Mouse (Mus musculus) T-helper 17 cell (primary cell): ENCODE data around the gene Cln6.

Source experiments
- in situ Hi-C, 2 experiments: fragments of 300-600 bp; cut with MboI, MseI; formaldehyde crosslinking; loops; 1 replicate in 1 of 2; 2 replicates in 1 of 2; pipeline ENCODE4 v1.15.1; 2025; ENCODE audit warnings: high pct_unique_total_duplicates in 2 of 2

Cln6 gene

DNA sequence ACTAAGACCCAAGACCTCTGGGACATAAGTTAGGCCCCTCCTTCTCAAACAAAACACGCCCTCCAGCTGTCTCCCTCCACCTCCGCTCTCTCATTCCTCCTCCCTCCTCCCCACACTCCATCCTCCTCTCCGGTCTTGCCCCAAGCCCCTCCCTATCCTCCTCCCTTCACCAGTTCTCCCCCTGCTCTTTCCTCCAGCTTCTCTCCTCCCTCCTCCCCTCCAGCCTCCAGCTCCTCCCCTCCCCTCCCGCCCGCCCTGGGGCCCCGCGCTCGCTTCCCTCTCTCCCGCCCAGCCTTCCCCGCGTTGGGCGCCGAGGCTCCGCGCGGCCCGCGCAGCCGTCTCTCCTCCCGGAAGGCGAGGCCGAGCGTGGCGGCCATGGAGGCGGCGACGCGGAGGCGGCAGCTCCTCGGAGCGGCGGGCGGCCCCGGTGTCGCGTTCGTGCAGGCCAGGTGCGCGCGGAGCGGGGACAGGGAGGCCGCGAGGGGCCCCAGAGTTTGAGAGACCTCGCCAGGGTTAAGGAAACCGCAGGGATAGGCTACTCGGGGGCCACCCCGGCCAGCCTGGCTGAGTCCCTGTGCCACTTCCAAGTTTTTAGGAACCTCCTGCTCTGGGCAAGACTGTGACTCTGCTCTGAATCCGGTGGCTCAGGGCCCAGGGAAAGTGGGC lies at the start of gene Cln6:
Gene Cln6 (plus strand): TSS at position 280 of the 666 bp plus-strand sequence.
- in situ Hi-C loops: no loop called here

GRCm38 (mm10) chr9:62789856-62790255 lies 48.7 kb upstream of the Cln6 start:
- in situ Hi-C loops: loop anchor here in 1 of 2 experiments (25.0 kb wide), 1 partner anchor 503 kb away; the partner anchor contains the start of gene Spesp1

GRCm38 (mm10) chr9:62799218-62799617 lies 39.4 kb upstream of the Cln6 start:
- in situ Hi-C loops: loop anchor here in 1 of 2 experiments (25.0 kb wide), 1 partner anchor 512 kb away; the partner anchor contains the start of gene Spesp1

GRCm38 (mm10) chr9:62810095-62810494 lies 28.5 kb upstream of the Cln6 start:
- in situ Hi-C loops: loop anchor here in 1 of 2 experiments (10.0 kb wide), 1 partner anchor 585 kb away; the partner anchor contains the start of gene 2300009A05Rik

DNA sequence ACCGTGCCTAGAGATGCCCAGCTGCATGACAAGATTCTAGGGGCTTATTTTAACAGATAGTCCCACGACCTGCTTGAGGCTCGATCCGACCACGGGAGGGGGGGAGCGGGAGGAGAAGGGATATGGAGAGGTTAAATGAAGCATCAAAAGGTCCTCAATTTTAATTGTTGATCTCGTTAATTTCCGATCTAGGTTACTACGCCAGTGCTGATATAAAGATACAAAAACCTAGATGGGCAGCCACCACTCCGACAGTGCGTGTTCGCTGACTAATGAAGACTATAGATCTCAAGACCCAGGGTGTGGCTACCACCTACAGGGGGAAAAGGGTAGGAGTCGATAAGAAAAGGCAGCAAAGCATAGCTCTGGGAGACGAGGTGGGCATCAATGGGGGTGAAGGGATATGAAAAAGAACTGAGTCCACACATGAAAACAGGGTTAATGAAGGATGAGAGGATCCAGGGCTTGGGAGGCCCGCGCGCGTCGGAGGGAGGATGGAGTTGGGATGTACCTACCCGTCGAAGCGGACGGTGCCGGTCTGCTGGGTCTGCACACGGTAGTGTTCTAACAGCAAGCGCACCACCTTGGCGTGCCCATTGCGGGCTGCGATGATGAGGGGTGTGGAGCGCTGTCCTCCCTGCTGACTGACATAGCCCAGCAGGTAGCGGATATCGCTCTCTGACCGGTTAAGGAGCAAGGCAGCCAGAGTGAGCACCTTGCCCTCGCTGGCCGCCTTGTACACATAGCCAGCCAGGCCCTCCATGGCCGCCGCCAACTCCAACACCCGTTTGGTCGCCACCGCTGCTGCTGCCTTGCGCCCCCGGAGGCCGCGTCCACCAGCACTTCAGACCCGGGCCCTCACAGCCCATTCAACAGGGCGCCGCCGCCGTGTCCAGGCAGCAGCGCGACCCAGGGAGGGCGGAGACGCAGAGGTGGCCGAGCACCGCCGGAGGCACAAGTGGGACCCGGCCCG lies 27.8 kb upstream of the Cln6 start:
- in situ Hi-C loops: loop anchor here in 1 of 2 experiments (10.0 kb wide), 1 partner anchor 584 kb away; the partner anchor contains the start of gene 2300009A05Rik

- in situ Hi-C loops: loop anchor here in 1 of 2 experiments (10.0 kb wide), 1 partner anchor 583 kb away; the partner anchor contains the start of gene 2300009A05Rik
Measured at GRCm38 (mm10) chr9:62811516-62812121, 27.0 kb upstream of the Cln6 start, which contains the start of gene Fem1b. Gene Fem1b (minus strand): TSS chr9:62811934.

DNA sequence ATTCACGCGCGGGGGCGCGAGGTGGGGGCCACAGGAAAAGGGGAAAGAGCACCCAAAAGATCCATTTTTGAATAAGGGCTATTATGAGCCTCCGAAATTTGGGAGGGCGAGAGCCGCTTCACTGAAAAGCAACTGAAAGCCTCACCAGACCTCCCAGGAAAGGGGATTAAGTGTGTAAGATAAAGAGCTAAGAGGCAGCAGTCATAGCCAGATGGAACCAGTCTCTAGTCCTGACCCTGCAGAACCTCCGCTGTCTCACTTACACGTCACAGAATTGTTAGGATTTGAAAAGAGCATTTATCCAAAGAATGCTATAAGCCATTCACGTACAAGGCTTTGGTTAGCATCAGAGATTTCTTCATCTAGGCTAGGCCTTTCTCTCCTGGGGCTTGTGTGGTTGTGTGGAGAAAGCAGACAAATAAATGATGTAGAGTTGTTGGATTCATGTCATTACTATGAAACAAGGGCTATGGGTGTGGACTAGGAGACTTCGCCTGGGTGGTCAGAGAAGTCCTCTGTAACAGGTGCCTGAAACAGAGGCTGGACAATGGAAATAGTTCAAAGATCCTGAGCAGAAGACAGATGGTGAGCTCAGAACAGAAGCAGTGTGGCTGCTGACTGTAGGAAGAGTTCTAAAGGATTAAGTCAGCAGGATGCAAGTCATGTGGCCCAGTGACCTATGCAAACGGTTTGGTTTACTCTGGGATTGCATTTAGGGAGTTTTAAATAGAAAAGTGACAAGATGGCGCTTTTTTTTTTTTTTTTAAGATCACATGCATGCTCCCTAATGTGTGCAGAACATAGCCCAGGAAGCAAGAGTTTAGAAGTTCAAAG lies 26.2 kb upstream of the Cln6 start:
- in situ Hi-C loops: loop anchor here in 1 of 2 experiments (10.0 kb wide), 1 partner anchor 582 kb away; the partner anchor contains the start of gene 2300009A05Rik

GRCm38 (mm10) chr9:62814751-62815150 lies 23.8 kb upstream of the Cln6 start:
- in situ Hi-C loops: loop anchor here in 1 of 2 experiments (10.0 kb wide), 1 partner anchor 580 kb away; the partner anchor contains the start of gene 2300009A05Rik

- in situ Hi-C loops: loop anchor here in 1 of 2 experiments (10.0 kb wide), 1 partner anchor 578 kb away; the partner anchor contains the start of gene 2300009A05Rik
Measured at GRCm38 (mm10) chr9:62816323-62817098, 22.1 kb upstream of the Cln6 start.

DNA sequence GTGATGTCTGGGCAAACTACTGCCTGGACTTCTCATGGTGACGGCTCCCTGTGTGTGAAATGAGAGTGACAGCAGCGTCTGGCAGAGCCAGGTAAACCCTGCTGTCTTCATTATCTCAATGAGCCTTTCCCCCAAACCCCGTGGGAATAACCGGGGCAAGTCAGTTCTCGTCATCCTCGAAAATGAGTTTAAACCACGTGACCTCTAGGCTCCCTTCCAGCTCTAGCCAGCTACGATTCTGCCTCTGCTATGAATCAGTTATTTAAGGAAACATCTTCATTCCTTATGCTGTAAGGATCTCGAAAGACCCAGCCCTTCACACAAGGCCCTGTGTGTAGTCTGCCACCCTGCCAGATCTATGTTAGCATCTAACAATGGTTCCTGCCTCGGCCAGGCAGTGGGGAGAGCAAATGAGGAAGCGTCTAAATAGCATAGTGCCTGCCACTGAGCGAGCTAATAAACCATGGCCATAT lies 21.4 kb upstream of the Cln6 start:
- in situ Hi-C loops: loop anchor here in 1 of 2 experiments (10.0 kb wide), 1 partner anchor 578 kb away; the partner anchor contains the start of gene 2300009A05Rik

- in situ Hi-C loops: loop anchor here in 1 of 2 experiments (10.0 kb wide), 1 partner anchor 577 kb away; the partner anchor contains the start of gene 2300009A05Rik
Measured at GRCm38 (mm10) chr9:62817828-62818614, 20.6 kb upstream of the Cln6 start.

DNA sequence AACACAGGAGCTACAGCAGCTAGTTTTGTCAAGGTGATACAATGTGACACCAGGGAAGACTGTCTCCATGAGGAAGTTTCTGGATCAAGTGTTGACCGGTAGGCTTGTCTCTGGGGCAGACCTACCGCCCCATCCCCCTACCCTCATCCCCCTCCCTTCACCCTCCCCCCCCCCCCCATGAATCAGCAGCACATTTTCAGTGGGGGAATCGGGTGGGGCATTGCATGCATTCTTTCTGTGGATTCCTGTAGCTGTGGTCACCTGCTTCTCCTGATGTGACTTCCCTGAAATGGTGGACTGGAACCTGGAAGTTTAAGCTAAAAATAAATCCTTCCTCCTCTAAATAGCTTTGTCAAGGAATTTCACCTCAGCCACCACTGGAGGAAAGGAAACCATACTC lies 19.1 kb upstream of the Cln6 start:
- in situ Hi-C loops: loop anchor here in 1 of 2 experiments (10.0 kb wide), 1 partner anchor 575 kb away; the partner anchor contains the start of gene 2300009A05Rik

GRCm38 (mm10) chr9:62819910-62820309 lies 18.7 kb upstream of the Cln6 start:
- in situ Hi-C loops: loop anchor here in 1 of 2 experiments (10.0 kb wide), 1 partner anchor 575 kb away; the partner anchor contains the start of gene 2300009A05Rik

DNA sequence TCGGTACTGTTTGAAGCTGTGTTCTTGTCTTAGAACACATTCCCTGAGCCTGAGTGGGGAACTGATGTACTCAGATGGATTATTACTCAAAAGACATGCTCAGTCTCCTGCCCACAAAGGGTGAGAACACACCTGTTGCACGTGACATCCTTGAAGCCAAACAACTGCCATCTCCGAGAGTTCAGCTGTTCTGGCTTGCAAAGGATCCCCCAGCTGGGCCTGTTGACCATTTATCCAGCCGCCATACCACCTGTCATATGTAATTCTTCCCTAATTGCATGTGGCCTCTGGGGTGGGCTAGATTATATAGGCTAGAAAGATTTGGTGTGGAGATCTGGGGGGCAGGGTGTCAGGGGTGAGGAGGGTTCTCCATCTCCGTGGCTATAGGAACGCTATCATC lies 17.8 kb upstream of the Cln6 start:
- in situ Hi-C loops: no loop called here

GRCm38 (mm10) chr9:62821811-62822210 lies 16.8 kb upstream of the Cln6 start:
- in situ Hi-C loops: no loop called here

DNA sequence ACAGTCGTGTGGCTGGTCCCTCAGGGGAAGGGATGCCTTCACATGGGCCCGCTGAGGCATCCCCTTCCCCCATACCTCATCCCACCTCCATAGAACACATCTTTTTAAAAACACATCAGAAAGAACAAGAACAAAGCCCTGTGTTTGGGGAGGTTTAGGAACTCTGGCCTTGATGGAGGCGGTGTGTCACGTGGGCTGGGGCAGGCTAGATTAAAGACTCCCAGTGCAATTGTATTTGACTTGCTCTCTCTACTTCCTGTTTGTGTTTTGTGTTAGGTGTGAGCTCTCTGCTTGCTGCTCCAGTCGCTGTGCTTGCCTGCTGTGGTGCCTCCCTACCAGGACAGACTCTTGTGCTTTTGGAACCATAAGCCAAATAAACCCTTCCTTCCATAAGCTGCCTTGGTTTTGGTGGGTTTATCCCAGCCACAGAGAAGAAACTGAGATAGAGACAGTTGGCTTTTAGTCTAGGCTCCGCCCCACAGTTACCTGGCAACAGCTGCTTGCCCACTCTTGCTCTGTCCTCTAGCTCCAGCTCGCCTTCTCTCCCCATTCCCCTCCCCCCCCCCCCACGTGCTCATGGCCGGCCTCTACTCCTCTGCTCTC lies 12.7 kb upstream of the Cln6 start:
- in situ Hi-C loops: no loop called here

DNA sequence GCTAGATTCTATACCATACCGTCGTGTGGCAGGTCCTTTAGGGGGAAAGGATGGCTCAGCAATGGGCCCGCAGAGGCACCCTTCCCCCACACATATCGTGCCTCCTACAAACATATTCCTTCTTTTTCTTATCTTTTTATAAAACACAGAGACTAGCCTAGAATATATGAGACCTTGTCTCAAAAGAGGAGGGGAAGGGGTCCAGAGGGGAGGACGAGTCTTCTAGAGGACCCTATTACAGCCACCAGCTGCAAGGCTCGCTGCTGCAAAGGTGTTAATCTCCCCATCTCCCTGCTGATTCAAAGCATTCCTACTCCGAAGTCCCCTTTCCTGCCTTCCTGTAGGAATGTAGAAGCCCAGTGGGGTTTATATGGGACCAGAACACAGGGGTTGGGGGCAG lies 12.1 kb upstream of the Cln6 start:
- in situ Hi-C loops: no loop called here
